Mouse (Mus musculus): ENCODE measurements around the gene Prim2.

Prim2 gene

GRCm38 (mm10) chr1:33669708-33670141 lies at the start of gene Prim2:
TSS of gene Prim2 (minus strand) at chr1:33669795.
- in situ Hi-C loops (cut with MboI; ENCODE audit: unreplicated experiment in 2 of 2) = loop anchor here (5.0 to 10.0 kb wide), 3 partner anchors 68 to 215 kb away; no protein-coding TSS in a partner anchor

DNA sequence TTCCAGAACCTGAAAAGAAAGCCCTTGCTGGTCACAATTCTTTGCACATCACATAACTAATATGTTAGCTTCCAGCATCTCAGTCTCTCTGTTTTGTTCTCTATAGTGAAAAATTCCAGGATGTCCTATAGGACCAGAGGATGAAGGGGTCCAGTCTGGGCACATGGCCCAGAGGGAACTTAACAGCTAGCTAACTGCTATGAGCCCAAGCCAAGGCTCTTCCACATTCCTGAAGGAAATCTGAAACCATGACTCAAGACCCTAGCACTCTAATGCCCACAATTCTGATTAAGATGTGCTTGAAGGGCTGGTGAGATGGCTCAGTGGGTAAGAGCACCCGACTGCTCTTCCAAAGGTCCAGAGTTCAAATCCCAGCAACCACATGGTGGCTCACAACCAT lies 48.0 kb upstream of the Prim2 start:
- in situ Hi-C loops (cut with MboI; ENCODE audit: unreplicated experiment in 2 of 2) = no loop called here

DNA sequence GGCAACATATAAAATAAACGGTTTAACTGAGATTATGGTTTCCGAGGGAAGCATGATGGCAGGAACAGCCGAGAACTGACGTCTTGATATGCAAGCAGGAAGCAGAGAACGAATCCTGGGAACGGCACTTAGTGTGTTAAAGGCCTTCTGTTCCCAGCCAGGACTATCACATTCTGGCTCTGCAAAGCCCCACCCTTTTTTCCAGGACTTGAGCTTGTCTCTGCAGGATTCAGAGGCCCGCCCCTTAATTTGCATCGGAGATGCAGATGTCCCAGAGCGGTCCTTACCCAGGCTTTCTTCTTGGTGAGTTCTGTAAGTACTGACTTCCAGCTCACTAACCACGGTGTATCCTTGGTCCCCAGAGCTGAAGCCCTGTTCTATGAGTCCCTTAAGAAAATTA lies 45.2 kb upstream of the Prim2 start:
- in situ Hi-C loops (cut with MboI; ENCODE audit: unreplicated experiment in 2 of 2) = no loop called here

DNA sequence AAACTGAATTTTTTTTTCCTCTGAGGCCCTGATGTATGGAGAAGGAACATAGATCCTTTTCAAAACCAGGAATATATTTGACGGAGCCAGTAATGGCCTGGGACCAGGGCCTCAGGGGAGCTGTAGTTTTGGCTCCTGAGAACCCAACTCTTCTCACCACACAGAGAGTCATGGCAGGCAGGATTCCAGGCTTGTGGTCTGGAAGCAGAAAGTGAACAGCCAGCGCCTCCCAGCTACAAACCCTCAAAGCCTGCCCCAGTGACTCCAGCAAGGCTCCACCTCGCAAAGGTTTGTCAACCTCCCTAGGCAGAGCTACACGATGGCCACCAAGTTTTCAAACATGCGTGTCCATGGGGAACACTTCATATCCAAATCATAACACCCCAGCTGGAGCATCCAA lies 42.4 kb upstream of the Prim2 start:
- in situ Hi-C loops (cut with MboI; ENCODE audit: unreplicated experiment in 2 of 2) = no loop called here

GRCm38 (mm10) chr1:33709615-33710014 lies 40.0 kb upstream of the Prim2 start:
- in situ Hi-C loops (cut with MboI; ENCODE audit: unreplicated experiment in 2 of 2) = no loop called here

GRCm38 (mm10) chr1:33701244-33701643 lies 31.6 kb upstream of the Prim2 start:
- in situ Hi-C loops (cut with MboI; ENCODE audit: unreplicated experiment in 2 of 2) = no loop called here

- in situ Hi-C loops (cut with MboI; ENCODE audit: unreplicated experiment in 2 of 2) = loop anchor here in 1 of 2 experiments (25.0 kb wide), 1 partner anchor 716 kb away; no protein-coding TSS in a partner anchor
Observed at GRCm38 (mm10) chr1:33696016-33696415, 26.4 kb upstream of the Prim2 start.

- in situ Hi-C loops (cut with MboI; ENCODE audit: unreplicated experiment in 2 of 2) = loop anchor here in 1 of 2 experiments (25.0 kb wide), 1 partner anchor 718 kb away; no protein-coding TSS in a partner anchor
Observed at GRCm38 (mm10) chr1:33693893-33694292, 24.3 kb upstream of the Prim2 start.

DNA sequence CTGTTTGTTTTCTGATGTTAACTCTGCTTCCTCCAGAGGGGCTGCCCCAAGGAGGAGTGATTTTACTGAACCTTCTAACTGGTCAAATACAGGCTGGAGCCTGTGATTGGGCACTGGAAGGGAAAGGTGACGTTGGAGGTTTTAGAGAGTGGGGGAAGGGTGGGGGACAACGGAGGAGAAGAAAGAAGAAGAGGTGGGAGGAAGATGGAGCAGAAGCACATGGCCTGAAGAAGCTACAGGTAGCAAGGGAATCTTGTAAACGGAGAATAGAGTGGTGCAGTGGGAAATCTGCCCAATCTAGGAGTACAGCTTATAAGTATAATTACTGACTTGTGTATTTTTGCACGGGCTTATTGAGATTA lies 20.5 kb upstream of the Prim2 start:
- in situ Hi-C loops (cut with MboI; ENCODE audit: unreplicated experiment in 2 of 2) = loop anchor here in 1 of 2 experiments (25.0 kb wide), 1 partner anchor 722 kb away; no protein-coding TSS in a partner anchor

GRCm38 (mm10) chr1:33689446-33690086 lies 20.0 kb upstream of the Prim2 start:
- in situ Hi-C loops (cut with MboI; ENCODE audit: unreplicated experiment in 2 of 2) = loop anchor here in 1 of 2 experiments (5.0 to 25.0 kb wide), 2 partner anchors 48 to 723 kb away; no protein-coding TSS in a partner anchor

- in situ Hi-C loops (cut with MboI; ENCODE audit: unreplicated experiment in 2 of 2) = loop anchor here in 1 of 2 experiments (5.0 to 25.0 kb wide), 2 partner anchors 48 to 723 kb away; no protein-coding TSS in a partner anchor
Observed at GRCm38 (mm10) chr1:33688810-33689209, 19.2 kb upstream of the Prim2 start.

- in situ Hi-C loops (cut with MboI; ENCODE audit: unreplicated experiment in 2 of 2) = loop anchor here (5.0 to 25.0 kb wide), 3 partner anchors 278 to 728 kb away; no protein-coding TSS in a partner anchor
Observed at GRCm38 (mm10) chr1:33684459-33684858, 14.9 kb upstream of the Prim2 start.

DNA sequence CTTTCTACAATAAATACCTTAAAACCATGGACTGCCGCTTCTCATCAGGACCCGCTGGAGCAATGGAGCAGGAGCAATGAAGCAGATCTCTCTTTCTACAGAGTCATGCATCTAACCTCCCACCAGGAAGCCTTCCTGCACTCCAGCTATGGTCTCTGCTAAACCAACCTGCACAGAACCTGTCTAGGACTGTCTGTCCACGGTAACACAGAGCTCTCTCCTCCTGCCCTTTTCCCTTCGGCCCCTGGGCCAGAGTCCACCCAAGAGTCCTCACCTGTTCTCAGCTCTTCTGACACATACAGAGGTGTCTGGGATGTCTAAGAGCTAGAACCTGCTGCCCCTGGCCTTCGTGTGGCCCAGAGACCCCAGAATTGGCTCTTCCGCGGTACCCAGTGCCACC lies 11.3 kb upstream of the Prim2 start:
- in situ Hi-C loops (cut with MboI; ENCODE audit: unreplicated experiment in 2 of 2) = loop anchor here (5.0 to 25.0 kb wide), 3 partner anchors 281 to 731 kb away; no protein-coding TSS in a partner anchor

- in situ Hi-C loops (cut with MboI; ENCODE audit: unreplicated experiment in 2 of 2) = loop anchor here (5.0 to 25.0 kb wide), 3 partner anchors 282 to 732 kb away; no protein-coding TSS in a partner anchor
Observed at GRCm38 (mm10) chr1:33680435-33680834, 10.8 kb upstream of the Prim2 start.

GRCm38 (mm10) chr1:33673158-33673960 lies 3.8 kb upstream of the Prim2 start:
- in situ Hi-C loops (cut with MboI; ENCODE audit: unreplicated experiment in 2 of 2) = loop anchor here in 1 of 2 experiments (5.0 kb wide), 2 partner anchors 64 to 209 kb away; no protein-coding TSS in a partner anchor

GRCm38 (mm10) chr1:33672514-33672913 lies 2.9 kb upstream of the Prim2 start:
- in situ Hi-C loops (cut with MboI; ENCODE audit: unreplicated experiment in 2 of 2) = loop anchor here in 1 of 2 experiments (5.0 kb wide), 2 partner anchors 65 to 210 kb away; no protein-coding TSS in a partner anchor

DNA sequence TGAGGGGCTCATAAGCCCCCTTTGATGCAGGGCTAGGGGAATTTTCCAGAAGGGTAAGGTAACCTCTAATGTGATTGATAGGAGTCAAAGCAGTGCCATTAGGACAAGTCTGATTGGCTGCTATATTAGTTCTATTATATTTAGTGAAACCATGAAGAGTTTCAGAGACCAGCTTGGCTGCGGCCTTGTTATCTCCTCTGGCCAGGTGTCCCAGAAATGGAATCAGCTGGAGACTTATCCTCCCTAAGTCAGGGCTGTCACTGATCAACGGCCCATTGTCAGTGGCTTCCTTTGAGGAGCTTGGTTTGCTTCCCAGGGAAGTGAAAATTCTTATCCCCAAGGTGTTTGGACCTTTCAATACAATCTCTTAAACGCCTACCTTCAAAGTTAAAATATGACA lies 2.5 kb upstream of the Prim2 start:
- in situ Hi-C loops (cut with MboI; ENCODE audit: unreplicated experiment in 2 of 2) = loop anchor here in 1 of 2 experiments (5.0 kb wide), 2 partner anchors 65 to 210 kb away; no protein-coding TSS in a partner anchor

- in situ Hi-C loops (cut with MboI; ENCODE audit: unreplicated experiment in 2 of 2) = loop anchor here in 1 of 2 experiments (5.0 kb wide), 2 partner anchors 66 to 211 kb away; no protein-coding TSS in a partner anchor
Observed at GRCm38 (mm10) chr1:33671441-33671840, 1.8 kb upstream of the Prim2 start.

DNA sequence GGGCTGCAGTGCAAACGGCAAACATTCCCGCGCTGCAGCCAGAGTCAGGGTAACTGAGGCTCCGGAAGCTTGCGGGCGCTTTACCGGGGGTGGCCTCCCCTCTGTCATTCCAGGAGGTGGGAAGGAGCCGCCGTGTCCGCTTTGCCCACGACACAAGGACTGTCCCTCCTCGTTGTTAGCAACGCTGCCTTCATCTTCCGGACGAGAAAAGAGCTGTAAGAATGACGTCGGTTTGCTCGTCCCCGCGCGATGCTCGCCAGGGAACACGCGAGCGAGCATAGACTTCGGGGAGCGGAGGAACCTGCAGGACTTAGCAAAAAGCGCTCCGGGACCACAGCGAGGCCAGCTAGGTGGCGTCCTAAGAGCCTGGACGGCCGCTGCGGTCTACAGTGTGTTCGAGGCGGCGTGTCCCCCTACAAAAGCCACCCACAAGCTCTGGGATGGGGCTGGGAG lies 595 bp upstream of the Prim2 start:
- in situ Hi-C loops (cut with MboI; ENCODE audit: unreplicated experiment in 2 of 2) = loop anchor here in 1 of 2 experiments (5.0 kb wide), 2 partner anchors 67 to 212 kb away; no protein-coding TSS in a partner anchor

DNA sequence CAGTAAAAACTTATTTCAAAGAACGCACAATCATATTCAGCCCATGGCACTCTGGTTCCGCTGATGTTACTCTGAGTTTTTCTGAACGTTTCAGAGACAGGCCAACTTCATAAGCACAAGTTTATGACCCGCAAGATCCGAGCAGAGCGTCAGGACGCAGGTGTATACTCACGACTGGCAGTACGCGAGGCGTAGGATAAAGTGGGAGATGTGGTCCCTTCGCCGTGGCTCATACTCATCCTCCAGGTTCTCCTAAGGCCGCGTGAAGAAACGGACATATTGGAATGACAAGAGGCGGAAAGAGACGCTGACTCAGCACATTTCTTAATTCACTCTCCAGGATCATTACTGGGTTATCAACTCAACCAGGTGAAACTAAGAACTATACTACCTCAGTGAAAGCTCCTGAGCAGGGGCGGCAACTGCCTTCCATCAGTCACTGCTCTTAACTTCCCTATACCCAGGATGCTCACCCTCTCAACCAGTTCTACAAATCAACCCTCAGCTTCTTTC lies 5.9 kb downstream of the Prim2 start:
- in situ Hi-C loops (cut with MboI; ENCODE audit: unreplicated experiment in 2 of 2) = loop anchor here in 1 of 2 experiments (10.0 kb wide), 1 partner anchor 221 kb away; no protein-coding TSS in a partner anchor
